Mouse (Mus musculus): ENCODE data around the gene Gramd2. TPM values are rescaled to one million over a fixed set of nuclear protein-coding genes. Genes with fewer than 3 reads are reported as not detected.

Gene Gramd2
- polyA plus RNA-seq, 1 experiment from 2014 or later, result 3.4 TPM

DNA sequence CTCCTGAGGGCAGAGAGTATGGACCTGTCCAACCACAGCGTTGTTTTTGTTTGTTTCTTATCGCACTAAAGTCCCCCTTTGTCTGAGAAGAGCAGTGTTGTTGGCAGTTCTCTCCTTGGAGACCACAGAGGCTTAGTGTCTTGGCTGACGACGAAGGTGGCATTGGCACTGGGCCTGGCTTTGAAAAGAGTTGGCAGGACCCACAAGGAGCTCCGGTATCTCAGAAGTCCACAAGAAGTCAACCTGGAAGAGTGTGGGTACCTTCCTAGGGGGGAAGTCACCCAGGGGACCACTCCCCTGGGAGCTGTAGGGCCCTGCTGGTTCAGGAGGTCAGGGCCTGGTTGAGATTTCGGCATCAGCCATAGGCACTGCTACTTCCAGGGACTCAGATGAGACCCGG is 21.1 kb downstream of the Gramd2 start:
- no peaks in the 10 kb centered on the region for H3K27me3 ChIP-seq
- no peaks in the 10 kb centered on the region for H3K9me3 ChIP-seq
- no peak overlapping the region for H3K9ac ChIP-seq (replicated peaks)
- no peak overlapping the region for H3K27ac ChIP-seq (replicated peaks)
- no peak overlapping the region for H3K4me2 ChIP-seq (replicated peaks)
- no peaks in the 10 kb centered on the region for H3K36me3 ChIP-seq
- H3K4me3 ChIP-seq, result no peak overlapping the region
- no peaks in the 10 kb centered on the region for H3K4me1 ChIP-seq
- ATAC-seq (replicated peaks), result no peak
- WGBS, result 58% methylated on average over 7 of the region's 7 CpGs

DNA sequence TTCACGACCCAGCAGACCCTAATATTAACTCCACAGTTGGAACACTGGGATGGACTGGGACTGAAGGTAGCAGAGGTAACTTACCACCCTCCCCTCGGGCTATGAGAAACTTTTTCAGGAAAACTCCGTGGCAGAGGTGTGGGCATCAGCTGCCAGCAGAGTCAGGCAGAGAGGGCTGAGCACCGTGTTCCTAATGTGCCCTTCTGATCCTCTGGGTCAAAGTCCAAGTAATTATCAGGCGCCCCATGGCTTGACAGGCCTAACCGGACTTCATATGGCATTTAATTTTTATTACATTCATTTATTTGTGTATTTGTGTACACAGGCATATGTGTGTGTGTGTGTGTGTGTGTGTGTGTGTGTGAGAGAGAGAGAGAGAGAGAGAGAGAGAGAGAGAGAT is 23.2 kb downstream of the Gramd2 start:
- 75% methylated on average over 6 of the region's 6 CpGs for WGBS
- H3K4me3 ChIP-seq, result no peak overlapping the region
- H3K27ac ChIP-seq (replicated peaks), result no peak overlapping the region
- H3K4me1 ChIP-seq, result no peaks in the 10 kb centered on the region
- no peak overlapping the region for H3K4me2 ChIP-seq (replicated peaks)
- H3K36me3 ChIP-seq, result no peaks in the 10 kb centered on the region
- H3K9ac ChIP-seq (replicated peaks), result no peak overlapping the region
- no peak for ATAC-seq (replicated peaks)
- H3K9me3 ChIP-seq, result no peaks in the 10 kb centered on the region
- no peaks in the 10 kb centered on the region for H3K27me3 ChIP-seq

DNA sequence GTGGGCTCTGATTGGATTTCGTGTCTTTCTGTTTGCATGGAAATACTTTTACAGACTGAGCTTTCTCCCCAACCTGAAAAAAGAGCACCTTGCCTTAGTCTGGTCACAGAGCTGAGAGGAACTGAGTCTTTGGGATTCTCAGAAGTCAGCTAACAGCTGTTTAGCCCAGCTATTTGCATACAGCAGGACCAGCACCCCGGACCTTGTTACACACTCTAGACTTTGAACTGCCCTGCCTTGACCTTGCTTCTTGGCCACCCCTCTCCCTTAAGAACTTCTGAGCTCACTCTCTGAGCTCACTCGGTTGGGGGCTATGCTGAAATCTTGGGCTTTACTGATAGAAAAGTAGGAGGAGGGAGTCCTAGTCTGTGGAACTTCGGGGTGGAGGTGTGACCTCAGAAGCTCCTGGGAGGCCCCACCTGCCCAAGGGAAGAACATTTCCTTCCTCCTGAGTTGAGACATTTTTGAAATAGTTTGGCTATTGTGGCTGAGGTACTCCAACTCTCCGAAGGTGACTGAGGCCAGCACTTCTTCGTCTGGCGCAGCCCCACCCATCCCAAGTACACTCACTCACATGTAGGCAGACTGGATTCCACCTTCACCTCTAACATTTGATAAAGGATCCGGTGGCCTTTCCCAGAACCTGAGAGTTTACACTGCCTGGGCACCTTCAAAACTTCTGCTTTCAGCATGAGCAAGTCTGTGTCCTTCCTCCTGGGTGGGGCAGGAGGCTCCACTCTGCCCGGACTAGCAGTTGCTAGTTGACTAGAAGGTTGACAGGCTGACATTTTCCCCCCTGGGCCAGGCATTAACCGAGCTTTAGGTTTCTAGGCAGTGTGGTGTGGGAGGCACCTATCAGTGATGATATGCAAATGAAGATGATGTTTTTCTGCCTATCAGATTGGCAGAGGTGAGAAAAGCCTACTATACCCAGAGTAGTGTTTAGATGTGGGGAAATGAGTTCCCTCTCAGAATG is 27.2 kb downstream of the Gramd2 start:
- no peaks in the 10 kb centered on the region for H3K9me3 ChIP-seq
- H3K36me3 ChIP-seq, result no peaks in the 10 kb centered on the region
- H3K4me2 ChIP-seq (replicated peaks), result no peak overlapping the region
- H3K27ac ChIP-seq (replicated peaks), result no peak overlapping the region
- no peaks in the 10 kb centered on the region for H3K27me3 ChIP-seq
- H3K9ac ChIP-seq (replicated peaks), result no peak overlapping the region
- ATAC-seq (replicated peaks), result no peak
- 69% methylated on average over 10 of the region's 10 CpGs for WGBS
- H3K4me1 ChIP-seq, result no peaks in the 10 kb centered on the region
- no peak overlapping the region for H3K4me3 ChIP-seq

DNA sequence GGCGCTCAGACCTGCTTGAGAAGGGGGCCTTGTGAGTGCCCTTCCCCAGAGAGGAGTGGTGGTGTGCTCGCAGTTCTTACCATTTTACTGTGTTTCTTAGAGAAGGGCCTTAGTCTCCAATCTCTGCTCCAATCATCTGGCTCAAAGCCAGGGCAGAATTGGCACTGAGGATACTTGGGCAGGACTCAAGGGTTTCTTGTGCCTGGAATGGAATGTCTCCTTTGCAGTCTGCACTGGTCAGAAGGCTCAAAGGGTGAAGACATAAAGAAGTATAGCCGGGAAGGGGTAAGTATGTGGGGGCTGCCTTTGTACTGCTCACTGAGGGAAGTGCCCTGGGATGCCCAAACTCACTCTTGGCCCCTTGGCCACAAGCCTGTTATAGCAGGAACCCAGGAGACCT is 29.3 kb downstream of the Gramd2 start:
- WGBS, result 77% methylated on average over 3 of the region's 3 CpGs
- no peaks in the 10 kb centered on the region for H3K4me1 ChIP-seq
- no peaks in the 10 kb centered on the region for H3K9me3 ChIP-seq
- no peak overlapping the region for H3K4me2 ChIP-seq (replicated peaks)
- ATAC-seq (replicated peaks), result no peak
- H3K9ac ChIP-seq (replicated peaks), result no peak overlapping the region
- no peak overlapping the region for H3K27ac ChIP-seq (replicated peaks)
- no peaks in the 10 kb centered on the region for H3K36me3 ChIP-seq
- H3K4me3 ChIP-seq, result no peak overlapping the region
- H3K27me3 ChIP-seq, result no peaks in the 10 kb centered on the region

DNA sequence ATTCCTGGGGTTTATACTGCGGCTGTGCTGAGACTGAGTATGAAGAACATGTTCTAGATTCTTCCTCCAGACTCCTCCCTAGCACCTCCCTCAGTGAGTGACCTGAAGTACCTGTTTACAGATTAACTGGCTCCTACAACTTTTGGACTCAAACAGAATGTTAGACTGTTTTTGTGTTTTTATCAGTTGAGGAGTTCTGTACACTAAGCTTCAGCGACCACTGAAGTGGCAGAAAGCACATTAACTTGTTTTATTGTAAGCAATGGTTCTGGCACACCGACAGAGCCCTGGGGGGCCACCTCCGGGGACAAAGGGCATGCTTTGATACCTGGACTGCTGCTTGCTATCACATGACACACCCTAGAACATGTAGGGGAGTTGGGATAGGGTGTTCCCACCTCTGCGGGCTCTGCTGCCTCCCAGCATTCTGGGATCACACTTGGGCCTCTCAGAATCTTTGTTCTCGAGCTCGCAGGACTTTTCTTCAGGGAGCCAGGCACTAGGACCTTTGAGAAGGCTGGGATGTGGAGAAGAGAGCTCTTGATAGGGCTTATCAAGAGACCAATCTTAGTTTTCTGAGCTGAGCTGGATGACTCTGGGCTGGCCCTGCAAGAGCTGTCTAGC is 36.4 kb downstream of the Gramd2 start:
- Histone ChIP-seq H3K27me3 (no peaks in the 10 kb centered on the region), H3K4me3 (no peak overlapping the region), H3K9me3 (no peaks in the 10 kb centered on the region), H3K36me3 (no peaks in the 10 kb centered on the region), H3K4me2 (replicated peaks) (no peak overlapping the region), H3K9ac (replicated peaks) (no peak overlapping the region), H3K4me1 (no peaks in the 10 kb centered on the region), H3K27ac (replicated peaks) (no peak overlapping the region)
- ATAC-seq (replicated peaks), result no peak
- 73% methylated on average over 7 of the region's 7 CpGs for WGBS

DNA sequence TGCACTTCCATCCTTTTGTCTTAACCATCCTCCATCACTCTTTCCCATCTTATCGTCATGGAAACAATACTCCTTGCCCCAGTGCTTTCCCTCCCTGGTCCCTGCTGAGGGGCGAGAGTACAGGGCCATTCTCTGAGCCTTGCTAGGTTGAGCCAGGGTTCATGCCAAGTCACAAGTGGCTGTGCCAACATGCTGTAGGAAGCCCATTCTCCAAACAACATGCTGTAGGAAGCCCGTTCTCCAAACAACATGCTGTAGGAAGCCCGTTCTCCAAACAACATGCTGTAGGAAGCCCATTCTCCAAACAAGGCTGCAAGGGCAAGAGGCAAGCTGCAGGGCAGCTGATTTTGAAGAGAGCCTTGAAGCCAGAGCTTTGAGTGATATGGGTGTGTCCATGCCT is 38.3 kb downstream of the Gramd2 start:
- Histone ChIP-seq H3K27ac (replicated peaks) (no peak overlapping the region), H3K9me3 (no peaks in the 10 kb centered on the region), H3K27me3 (no peaks in the 10 kb centered on the region), H3K4me1 (peaks cover 1% of the 10 kb centered on the region), H3K36me3 (no peaks in the 10 kb centered on the region), H3K9ac (replicated peaks) (no peak overlapping the region), H3K4me2 (replicated peaks) (no peak overlapping the region), H3K4me3 (no peak overlapping the region)
- ATAC-seq (replicated peaks), result no peak
- WGBS, result 84% methylated on average over 4 of the region's 4 CpGs

DNA sequence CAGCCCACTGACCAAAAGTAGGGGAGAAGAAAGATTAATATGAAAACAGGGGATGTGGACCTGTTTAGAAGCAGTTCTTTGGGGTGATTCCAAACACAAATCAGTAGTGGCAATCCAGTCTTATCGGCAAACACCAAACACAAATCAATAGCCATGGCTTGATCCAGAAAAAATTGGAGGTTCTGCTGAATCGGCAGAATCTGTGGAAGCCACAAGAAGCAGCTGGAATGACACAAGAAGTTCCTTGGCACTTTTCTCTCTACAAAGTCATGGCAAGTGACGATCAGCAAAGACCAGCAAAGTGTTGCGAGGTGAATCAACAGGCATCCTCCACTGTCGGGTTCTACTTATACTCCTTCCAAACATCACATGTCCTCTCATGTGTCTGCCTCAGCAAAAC is 41.2 kb downstream of the Gramd2 start:
- Histone ChIP-seq H3K27me3 (no peaks in the 10 kb centered on the region), H3K4me2 (replicated peaks) (no peak overlapping the region), H3K9me3 (no peaks in the 10 kb centered on the region), H3K4me1 (peaks cover 18% of the 10 kb centered on the region), H3K36me3 (no peaks in the 10 kb centered on the region), H3K27ac (replicated peaks) (no peak overlapping the region), H3K4me3 (no peak overlapping the region), H3K9ac (replicated peaks) (no peak overlapping the region)
- WGBS, result 89% methylated on average over 5 of the region's 5 CpGs
- no peak for ATAC-seq (replicated peaks)

DNA sequence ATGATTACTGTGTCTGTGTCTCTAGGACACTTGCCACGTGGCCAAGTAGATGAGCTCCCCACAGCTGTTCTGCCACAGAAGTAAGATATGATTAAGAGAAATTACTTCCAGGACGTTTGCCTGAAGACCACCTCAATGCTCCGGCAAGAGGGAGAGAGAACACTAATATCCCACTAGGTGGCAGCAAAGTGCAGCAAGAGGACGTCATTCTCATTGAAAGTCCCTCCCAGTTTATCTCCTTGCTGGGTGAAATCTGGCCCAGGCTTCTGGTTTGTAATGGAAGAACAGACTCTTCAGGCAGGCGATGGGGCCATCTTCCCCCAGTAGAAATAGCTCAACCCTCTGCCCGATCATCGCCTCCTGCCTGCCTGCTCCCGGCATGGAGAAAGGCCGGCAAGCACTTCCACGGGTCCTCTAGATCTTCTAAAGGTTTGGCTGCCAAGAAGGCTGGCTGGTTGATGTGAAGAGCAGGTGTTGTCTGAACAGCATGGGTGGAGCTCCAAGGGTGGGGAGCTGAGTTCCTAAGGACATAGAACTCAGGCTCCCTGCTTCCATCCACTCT is 43.2 kb downstream of the Gramd2 start:
- H3K4me3 ChIP-seq, result peak overlapping the region; percentile 27
- peaks cover 18% of the 10 kb centered on the region for H3K4me1 ChIP-seq
- peak overlapping the region; percentile 42 for H3K4me2 ChIP-seq (replicated peaks)
- H3K27ac ChIP-seq (replicated peaks), result peak overlapping the region; percentile 69
- H3K9me3 ChIP-seq, result no peaks in the 10 kb centered on the region
- no peaks in the 10 kb centered on the region for H3K36me3 ChIP-seq
- peak overlapping the region; percentile 36; the same call in 1 of the 2 replicates for H3K9ac ChIP-seq (replicated peaks)
- WGBS, result 19% methylated on average over 10 of the region's 10 CpGs
- H3K27me3 ChIP-seq, result no peaks in the 10 kb centered on the region
- peak; percentile 70; the same call in 1 of the 2 replicates for ATAC-seq (replicated peaks)

DNA sequence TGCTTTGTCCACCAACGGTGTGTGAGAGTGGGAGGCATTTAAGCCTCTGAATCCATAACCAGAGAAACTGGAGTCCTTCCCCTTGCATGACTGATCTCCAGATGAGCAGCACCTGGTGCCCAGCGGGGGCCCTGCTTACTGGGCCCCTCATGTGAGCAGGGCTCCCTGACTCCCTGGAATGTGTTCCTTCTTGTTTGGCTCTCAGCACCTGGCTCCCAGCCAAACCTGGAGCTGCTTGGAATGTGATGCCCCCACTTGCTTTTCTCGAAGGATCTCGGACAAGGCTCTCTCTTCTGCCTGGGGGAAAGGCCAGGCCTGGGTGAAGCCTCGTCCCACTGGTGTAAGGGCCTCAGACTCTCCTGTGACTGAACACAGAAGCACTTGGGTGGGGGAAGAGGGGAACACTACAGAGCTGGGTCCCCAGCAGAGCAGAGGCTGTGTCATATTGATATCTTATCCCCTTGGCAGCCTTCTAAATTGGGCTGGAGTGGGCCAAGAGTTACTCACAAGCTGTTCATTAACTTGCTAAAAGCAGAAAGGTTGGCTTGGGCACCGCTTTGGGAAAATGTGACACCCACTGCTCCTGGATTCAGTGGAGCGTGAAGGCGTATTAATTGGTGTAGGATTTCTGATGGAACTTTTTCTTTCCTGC is 44.0 kb downstream of the Gramd2 start:
- Histone ChIP-seq H3K4me2 (replicated peaks) (no peak overlapping the region), H3K27me3 (no peaks in the 10 kb centered on the region), H3K27ac (replicated peaks) (peak overlapping the region; percentile 69), H3K4me1 (peaks cover 18% of the 10 kb centered on the region), H3K9me3 (no peaks in the 10 kb centered on the region), H3K4me3 (no peak overlapping the region), H3K36me3 (no peaks in the 10 kb centered on the region), H3K9ac (replicated peaks) (no peak overlapping the region)
- WGBS, result 32% methylated on average over 8 of the region's 8 CpGs
- peak; percentile 66 for ATAC-seq (replicated peaks)

DNA sequence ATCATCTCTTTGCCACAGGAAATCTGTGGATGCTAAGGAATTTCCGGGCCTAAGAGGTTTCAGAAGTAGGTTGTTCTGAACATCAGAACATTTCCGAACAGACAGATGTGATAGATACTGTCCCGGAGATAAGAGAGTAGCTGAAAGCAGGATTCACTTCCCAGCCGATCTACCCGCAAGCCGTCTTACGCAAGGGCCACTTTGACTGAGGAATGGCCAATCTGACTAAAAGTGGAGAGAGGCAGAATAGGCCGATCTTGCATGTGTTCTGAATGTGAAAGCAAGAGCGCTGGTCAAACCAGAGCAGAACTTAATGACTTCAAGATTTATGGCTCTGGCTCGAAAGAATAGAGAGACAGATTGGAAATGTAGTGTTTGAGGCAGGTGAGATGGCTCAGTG is 45.6 kb downstream of the Gramd2 start:
- Histone ChIP-seq H3K36me3 (no peaks in the 10 kb centered on the region), H3K27ac (replicated peaks) (no peak overlapping the region), H3K9ac (replicated peaks) (no peak overlapping the region), H3K27me3 (no peaks in the 10 kb centered on the region), H3K9me3 (no peaks in the 10 kb centered on the region), H3K4me2 (replicated peaks) (no peak overlapping the region), H3K4me3 (no peak overlapping the region), H3K4me1 (peaks cover 18% of the 10 kb centered on the region)
- WGBS, result 91% methylated on average over 10 of the region's 10 CpGs
- ATAC-seq (replicated peaks), result no peak

DNA sequence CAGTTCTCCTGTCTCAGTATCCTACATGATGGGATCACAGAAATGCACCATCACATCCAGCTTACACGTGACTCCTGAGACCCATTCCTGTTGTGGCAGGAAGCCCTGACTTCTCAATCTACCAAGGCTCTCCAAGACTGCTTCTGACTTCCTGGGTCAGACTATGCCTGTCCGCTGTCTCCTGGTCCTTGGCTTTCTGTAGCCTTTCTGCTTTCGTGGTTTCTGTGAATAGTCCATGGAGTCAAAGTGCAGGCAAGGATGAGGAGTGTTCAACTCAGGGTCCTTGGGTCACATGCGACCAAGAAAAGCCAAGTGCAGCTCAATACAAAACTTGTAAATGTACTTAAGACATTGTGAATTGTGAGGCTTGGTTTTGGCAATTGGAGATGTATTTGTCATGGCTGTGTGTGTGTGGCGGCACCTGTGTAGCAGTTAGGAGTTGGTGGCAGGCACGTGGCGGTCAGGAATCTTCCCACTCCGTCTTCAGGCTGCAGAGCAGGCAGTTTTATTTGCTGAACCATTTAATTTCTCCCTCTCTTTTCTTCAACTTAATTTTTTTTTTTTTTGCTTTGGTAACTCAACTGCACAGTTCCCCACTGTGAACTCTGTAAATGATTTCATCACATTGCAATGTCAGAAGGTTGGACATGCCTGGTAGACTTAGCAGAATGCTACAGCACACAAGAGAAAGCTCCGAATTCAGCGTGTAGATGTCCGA is 47.8 kb downstream of the Gramd2 start:
- no peaks in the 10 kb centered on the region for H3K9me3 ChIP-seq
- no peak for ATAC-seq (replicated peaks)
- peaks cover 18% of the 10 kb centered on the region for H3K4me1 ChIP-seq
- no peak overlapping the region for H3K27ac ChIP-seq (replicated peaks)
- no peak overlapping the region for H3K4me3 ChIP-seq
- H3K27me3 ChIP-seq, result no peaks in the 10 kb centered on the region
- no peaks in the 10 kb centered on the region for H3K36me3 ChIP-seq
- WGBS, result 87% methylated on average over 11 of the region's 11 CpGs
- no peak overlapping the region for H3K4me2 ChIP-seq (replicated peaks)
- no peak overlapping the region for H3K9ac ChIP-seq (replicated peaks)

All from forebrain, embryonic 15.5 days (tissue).